Mouse (Mus musculus): ENCODE data around the gene Lyst. TPM values are rescaled to one million over a fixed set of nuclear protein-coding genes. Genes with fewer than 3 reads are reported as not detected.

The Lyst gene
- polyA plus RNA-seq, 1 experiment from 2014 or later: 4.9 TPM

DNA sequence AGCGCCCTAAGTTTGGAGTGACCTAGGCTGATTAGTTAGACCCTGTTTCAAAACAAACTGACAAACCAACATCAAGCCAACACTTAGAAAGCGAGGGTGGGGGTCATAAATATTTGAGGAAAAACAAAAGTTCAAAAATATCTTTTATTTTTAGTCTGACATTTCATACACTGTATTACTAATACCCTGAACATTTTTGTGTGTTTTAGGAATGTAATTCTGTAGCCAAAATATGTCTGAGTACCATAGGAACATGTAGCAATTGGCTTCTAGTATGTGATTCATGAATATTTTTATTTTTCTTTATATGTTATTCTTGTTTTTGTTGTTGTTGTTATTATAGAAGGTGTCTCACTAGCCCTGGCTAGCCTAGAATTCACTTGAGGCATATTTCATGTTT is 11.2 kb downstream of the Lyst start:
- Histone ChIP-seq H3K9me3 (replicated peaks) (no peaks in the 10 kb centered on the region), H3K36me3 (no peaks in the 10 kb centered on the region), H3K4me2 (no peak overlapping the region), H3K27ac (ENCODE audit: poor library complexity, severe bottlenecking) (no peak overlapping the region), H3K4me3 (no peak overlapping the region), H3K4me1 (replicated peaks) (0 out of 2 replicates have a peak, but pooled peaks cover 2% of the 10 kb centered on the region), H3K27me3 (replicated peaks) (no peaks in the 10 kb centered on the region), H3K9ac (no peak overlapping the region)
- no peak for ATAC-seq (ENCODE audit: insufficient number of reproducible peaks, low FRiP score)
- 92% methylated on average over 2 of the region's 2 CpGs for WGBS

DNA sequence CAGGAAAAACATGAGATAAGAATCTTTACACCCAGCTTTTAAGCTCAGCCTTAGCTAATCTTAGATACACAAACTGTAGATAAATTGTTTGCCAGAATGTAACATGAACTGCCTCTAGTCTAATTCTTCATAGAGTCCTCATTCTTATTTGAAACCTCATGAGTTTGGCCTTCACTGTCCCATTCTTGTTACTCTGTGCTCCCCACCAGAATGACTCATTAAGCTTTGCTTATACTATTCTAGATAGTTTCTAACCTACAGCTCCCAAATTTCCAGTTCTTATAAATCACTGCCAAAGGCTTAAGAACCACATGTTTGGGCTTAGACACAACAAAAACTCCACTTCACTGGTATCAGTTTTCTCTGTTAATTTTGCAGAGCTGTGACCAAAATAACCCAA is 16.0 kb downstream of the Lyst start:
- no peaks in the 10 kb centered on the region for H3K9me3 ChIP-seq (replicated peaks)
- H3K27me3 ChIP-seq (replicated peaks): no peaks in the 10 kb centered on the region
- H3K4me3 ChIP-seq: no peak overlapping the region
- H3K27ac ChIP-seq (ENCODE audit: poor library complexity, severe bottlenecking): no peak overlapping the region
- ATAC-seq (ENCODE audit: insufficient number of reproducible peaks, low FRiP score): no peak
- H3K9ac ChIP-seq: no peak overlapping the region
- H3K36me3 ChIP-seq: no peaks in the 10 kb centered on the region
- H3K4me1 ChIP-seq (replicated peaks): 0 out of 2 replicates have a peak, but pooled peaks cover 2% of the 10 kb centered on the region
- H3K4me2 ChIP-seq: no peak overlapping the region

DNA sequence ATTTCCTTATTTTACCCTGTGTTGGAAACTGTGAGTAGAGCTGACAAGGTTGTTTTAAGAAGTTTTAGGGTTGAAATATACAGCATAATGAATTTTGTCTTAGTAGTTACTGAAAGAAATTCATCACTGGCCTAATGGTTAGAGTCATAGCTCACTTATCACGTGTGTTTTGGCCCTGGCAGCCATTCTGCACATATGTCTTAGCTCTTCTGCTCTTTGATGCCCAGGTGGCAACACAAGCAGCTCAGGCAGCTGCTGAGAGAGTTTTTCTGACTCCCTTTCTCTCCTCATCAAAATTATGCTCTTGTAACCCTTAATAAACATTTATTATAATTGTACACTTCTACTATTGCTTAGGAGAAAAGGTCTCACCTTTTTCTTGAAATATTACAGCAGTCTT is 18.1 kb downstream of the Lyst start:
- H3K27ac ChIP-seq (ENCODE audit: poor library complexity, severe bottlenecking): no peak overlapping the region
- H3K9ac ChIP-seq: no peak overlapping the region
- WGBS: 44% methylated on average over 1 of the region's 1 CpGs
- ATAC-seq (ENCODE audit: insufficient number of reproducible peaks, low FRiP score): no peak
- no peak overlapping the region for H3K4me2 ChIP-seq
- no peak overlapping the region for H3K4me3 ChIP-seq
- no peaks in the 10 kb centered on the region for H3K9me3 ChIP-seq (replicated peaks)
- H3K4me1 ChIP-seq (replicated peaks): no peaks in the 10 kb centered on the region
- H3K27me3 ChIP-seq (replicated peaks): no peaks in the 10 kb centered on the region
- H3K36me3 ChIP-seq: no peaks in the 10 kb centered on the region

DNA sequence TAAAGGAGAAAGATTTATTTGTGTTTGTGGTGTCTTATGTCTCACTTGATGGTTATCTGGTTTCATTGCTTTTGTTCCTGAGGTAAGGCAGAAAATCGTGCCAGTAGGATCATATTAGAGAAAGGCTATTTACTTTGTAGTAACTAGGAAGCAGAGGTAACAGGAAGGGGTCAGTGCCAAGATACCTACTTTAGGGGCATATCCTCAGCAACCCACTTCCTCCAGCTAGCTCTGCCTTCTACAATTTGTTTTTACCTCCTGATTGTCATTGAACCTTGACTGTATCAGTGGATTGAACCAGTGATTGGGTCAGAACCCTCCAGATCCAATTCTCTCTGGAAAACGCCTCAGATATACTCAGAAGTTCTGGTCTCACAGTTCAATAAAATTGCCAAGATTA is 19.5 kb downstream of the Lyst start:
- WGBS: 70% methylated on average over 2 of the region's 2 CpGs

DNA sequence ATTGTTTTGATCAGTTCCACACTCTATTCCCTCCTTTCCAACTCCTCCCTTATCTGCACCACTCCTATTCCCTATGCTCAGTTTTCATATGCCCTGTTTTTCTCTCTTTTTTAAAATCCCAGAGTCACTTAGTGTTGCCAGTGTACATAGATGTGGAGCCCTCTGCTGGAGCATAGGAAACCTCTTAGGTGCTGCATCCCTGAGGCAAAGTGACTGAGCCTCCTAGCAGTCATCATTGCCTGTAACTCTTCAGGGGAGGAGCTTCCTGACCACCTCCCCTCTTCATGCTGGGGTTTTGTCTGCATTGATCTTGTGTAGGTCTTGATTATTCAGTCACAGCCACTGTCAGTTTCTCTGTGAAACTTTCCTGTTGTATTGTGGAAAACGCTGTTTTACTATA is 22.7 kb downstream of the Lyst start:
- Histone ChIP-seq H3K27me3 (replicated peaks) (no peaks in the 10 kb centered on the region), H3K4me3 (no peak overlapping the region), H3K4me1 (replicated peaks) (no peaks in the 10 kb centered on the region), H3K4me2 (no peak overlapping the region), H3K9me3 (replicated peaks) (no peaks in the 10 kb centered on the region), H3K27ac (ENCODE audit: poor library complexity, severe bottlenecking) (no peak overlapping the region), H3K9ac (no peak overlapping the region), H3K36me3 (peaks cover 8% of the 10 kb centered on the region)
- 67% methylated on average over 1 of the region's 1 CpGs for WGBS
- ATAC-seq (ENCODE audit: insufficient number of reproducible peaks, low FRiP score): no peak

More for the DNA sequence above, 19.5 kb downstream of the Lyst start:
- no peak overlapping the region for H3K4me2 ChIP-seq
- no peaks in the 10 kb centered on the region for H3K4me1 ChIP-seq (replicated peaks)
- no peak overlapping the region for H3K27ac ChIP-seq (ENCODE audit: poor library complexity, severe bottlenecking)
- H3K9ac ChIP-seq: no peak overlapping the region
- H3K27me3 ChIP-seq (replicated peaks): no peaks in the 10 kb centered on the region
- H3K36me3 ChIP-seq: no peaks in the 10 kb centered on the region
- no peak for ATAC-seq (ENCODE audit: insufficient number of reproducible peaks, low FRiP score)
- no peak overlapping the region for H3K4me3 ChIP-seq
- H3K9me3 ChIP-seq (replicated peaks): no peaks in the 10 kb centered on the region

- no peak for ATAC-seq (ENCODE audit: insufficient number of reproducible peaks, low FRiP score)
- Histone ChIP-seq H3K36me3 (peaks cover 12% of the 10 kb centered on the region), H3K9me3 (replicated peaks) (no peaks in the 10 kb centered on the region), H3K9ac (no peak overlapping the region), H3K4me3 (no peak overlapping the region), H3K27ac (ENCODE audit: poor library complexity, severe bottlenecking) (no peak overlapping the region), H3K4me2 (no peak overlapping the region), H3K4me1 (replicated peaks) (no peaks in the 10 kb centered on the region), H3K27me3 (replicated peaks) (no peaks in the 10 kb centered on the region)
- 88% methylated on average over 4 of the region's 4 CpGs for WGBS
Observed at GRCm38 (mm10) chr13:13614235-13614634, 24.0 kb downstream of the Lyst start.

DNA sequence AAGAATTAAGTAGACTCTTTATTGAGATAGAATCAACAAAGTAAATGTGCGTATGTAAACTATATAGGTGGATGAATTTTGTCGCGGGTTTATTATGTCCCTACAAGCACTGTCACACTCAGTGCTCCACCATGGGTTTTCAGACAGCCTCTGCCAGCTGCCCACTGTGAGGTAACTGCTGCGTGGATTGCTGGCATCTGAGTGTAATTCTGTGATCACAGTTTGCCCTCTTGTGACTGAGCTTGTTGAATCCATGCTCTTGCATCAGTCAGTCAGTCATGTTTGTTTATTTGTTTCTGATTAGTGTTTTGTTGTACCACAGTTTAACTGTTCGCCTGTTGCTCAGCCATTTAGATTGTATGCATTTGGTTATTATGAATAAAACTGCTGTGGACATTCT is 31.3 kb downstream of the Lyst start:
- no peaks in the 10 kb centered on the region for H3K9me3 ChIP-seq (replicated peaks)
- H3K4me2 ChIP-seq: no peak overlapping the region
- H3K27ac ChIP-seq (ENCODE audit: poor library complexity, severe bottlenecking): no peak overlapping the region
- no peak overlapping the region for H3K9ac ChIP-seq
- H3K4me3 ChIP-seq: no peak overlapping the region
- WGBS: 80% methylated on average over 5 of the region's 5 CpGs
- H3K36me3 ChIP-seq: peaks cover 12% of the 10 kb centered on the region
- H3K27me3 ChIP-seq (replicated peaks): no peaks in the 10 kb centered on the region
- no peak for ATAC-seq (ENCODE audit: insufficient number of reproducible peaks, low FRiP score)
- no peaks in the 10 kb centered on the region for H3K4me1 ChIP-seq (replicated peaks)

DNA sequence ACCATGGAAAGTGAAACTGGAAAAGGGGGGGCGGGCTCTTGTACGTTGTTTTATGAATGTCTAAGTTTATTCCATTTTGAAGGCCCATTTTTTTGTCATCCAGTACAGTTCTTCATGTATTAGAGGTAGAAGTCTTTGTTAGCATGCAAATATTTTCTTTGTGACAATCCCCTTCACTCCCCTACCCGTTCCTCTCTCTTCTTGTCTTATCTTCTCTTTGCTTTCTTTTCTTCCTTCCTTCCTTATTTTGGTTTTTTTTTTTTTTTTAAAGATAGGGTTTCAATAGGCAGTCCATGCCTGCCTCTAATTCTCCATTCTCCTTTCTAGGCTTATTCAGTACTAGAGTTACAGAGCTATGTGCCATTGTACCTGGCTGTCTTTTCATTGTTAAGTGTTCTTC is 32.4 kb downstream of the Lyst start:
- H3K36me3 ChIP-seq: peaks cover 5% of the 10 kb centered on the region; the same call in 1 of the 2 replicates
- H3K27ac ChIP-seq (ENCODE audit: poor library complexity, severe bottlenecking): no peak overlapping the region
- no peaks in the 10 kb centered on the region for H3K4me1 ChIP-seq (replicated peaks)
- H3K9me3 ChIP-seq (replicated peaks): no peaks in the 10 kb centered on the region
- no peak overlapping the region for H3K4me3 ChIP-seq
- no peak for ATAC-seq (ENCODE audit: insufficient number of reproducible peaks, low FRiP score)
- no peak overlapping the region for H3K9ac ChIP-seq
- H3K27me3 ChIP-seq (replicated peaks): no peaks in the 10 kb centered on the region
- 62% methylated on average over 3 of the region's 3 CpGs for WGBS
- H3K4me2 ChIP-seq: no peak overlapping the region

- no peaks in the 10 kb centered on the region for H3K27me3 ChIP-seq (replicated peaks)
- no peaks in the 10 kb centered on the region for H3K9me3 ChIP-seq (replicated peaks)
- no peak overlapping the region for H3K4me3 ChIP-seq
- H3K4me2 ChIP-seq: no peak overlapping the region
- ATAC-seq (ENCODE audit: insufficient number of reproducible peaks, low FRiP score): no peak
- 78% methylated on average over 1 of the region's 1 CpGs for WGBS
- H3K36me3 ChIP-seq: peaks cover 15% of the 10 kb centered on the region; the same call in 1 of the 2 replicates
- H3K4me1 ChIP-seq (replicated peaks): 0 out of 2 replicates have a peak, but pooled peaks cover 3% of the 10 kb centered on the region
- H3K27ac ChIP-seq (ENCODE audit: poor library complexity, severe bottlenecking): no peak overlapping the region
- H3K9ac ChIP-seq: no peak overlapping the region
Observed at GRCm38 (mm10) chr13:13633746-13634145, 43.5 kb downstream of the Lyst start.

GRCm38 (mm10) chr13:13634706-13635105 is 44.5 kb downstream of the Lyst start:
- no peak for ATAC-seq (ENCODE audit: insufficient number of reproducible peaks, low FRiP score)
- no peak overlapping the region for H3K9ac ChIP-seq
- no peak overlapping the region for H3K4me2 ChIP-seq
- H3K27ac ChIP-seq (ENCODE audit: poor library complexity, severe bottlenecking): no peak overlapping the region
- H3K27me3 ChIP-seq (replicated peaks): no peaks in the 10 kb centered on the region
- H3K9me3 ChIP-seq (replicated peaks): no peaks in the 10 kb centered on the region
- H3K36me3 ChIP-seq: peaks cover 15% of the 10 kb centered on the region; the same call in 1 of the 2 replicates
- 0 out of 2 replicates have a peak, but pooled peaks cover 3% of the 10 kb centered on the region for H3K4me1 ChIP-seq (replicated peaks)
- WGBS: 78% methylated on average over 7 of the region's 7 CpGs
- H3K4me3 ChIP-seq: no peak overlapping the region

DNA sequence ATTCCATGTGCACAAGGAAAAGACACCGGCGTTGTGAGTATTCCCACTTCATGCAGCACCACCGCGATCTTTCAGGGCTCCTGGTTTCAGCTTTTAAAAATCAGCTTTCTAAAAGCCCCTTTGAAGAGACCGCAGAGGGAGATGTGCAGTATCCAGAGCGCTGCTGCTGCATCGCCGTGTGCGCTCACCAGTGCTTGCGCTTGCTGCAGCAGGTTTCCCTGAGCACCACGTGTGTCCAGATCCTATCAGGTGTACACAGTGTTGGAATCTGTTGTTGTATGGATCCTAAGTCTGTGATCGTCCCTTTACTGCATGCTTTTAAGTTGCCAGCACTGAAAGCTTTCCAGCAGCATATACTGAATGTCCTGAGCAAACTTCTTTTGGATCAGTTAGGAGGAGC is 45.0 kb downstream of the Lyst start:
- Histone ChIP-seq H3K9ac (no peak overlapping the region), H3K4me3 (no peak overlapping the region), H3K27me3 (replicated peaks) (no peaks in the 10 kb centered on the region), H3K27ac (ENCODE audit: poor library complexity, severe bottlenecking) (no peak overlapping the region), H3K4me1 (replicated peaks) (0 out of 2 replicates have a peak, but pooled peaks cover 3% of the 10 kb centered on the region), H3K4me2 (no peak overlapping the region), H3K36me3 (peaks cover 15% of the 10 kb centered on the region; the same call in 1 of the 2 replicates), H3K9me3 (replicated peaks) (no peaks in the 10 kb centered on the region)
- WGBS: 78% methylated on average over 12 of the region's 12 CpGs
- no peak for ATAC-seq (ENCODE audit: insufficient number of reproducible peaks, low FRiP score)

DNA sequence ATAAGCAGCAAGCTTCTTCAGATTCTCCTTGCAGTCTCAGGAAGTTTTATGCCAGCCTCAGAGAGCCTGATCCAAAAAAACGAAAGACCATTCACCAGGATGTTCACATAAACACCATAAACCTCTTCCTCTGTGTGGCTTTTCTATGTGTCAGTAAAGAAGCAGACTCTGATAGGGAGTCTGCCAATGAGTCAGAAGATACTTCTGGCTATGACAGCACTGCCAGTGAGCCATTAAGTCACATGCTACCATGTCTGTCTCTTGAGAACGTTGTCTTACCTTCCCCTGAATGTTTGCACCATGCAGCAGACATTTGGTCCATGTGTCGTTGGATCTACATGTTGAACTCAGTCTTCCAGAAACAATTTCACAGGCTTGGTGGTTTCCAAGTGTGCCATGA is 47.4 kb downstream of the Lyst start:
- Histone ChIP-seq H3K27me3 (replicated peaks) (no peaks in the 10 kb centered on the region), H3K4me2 (no peak overlapping the region), H3K4me3 (no peak overlapping the region), H3K9ac (no peak overlapping the region), H3K27ac (ENCODE audit: poor library complexity, severe bottlenecking) (no peak overlapping the region), H3K4me1 (replicated peaks) (0 out of 2 replicates have a peak, but pooled peaks cover 3% of the 10 kb centered on the region), H3K36me3 (0 out of 2 replicates have a peak, but pooled peaks cover 15% of the 10 kb centered on the region), H3K9me3 (replicated peaks) (no peaks in the 10 kb centered on the region)
- no peak for ATAC-seq (ENCODE audit: insufficient number of reproducible peaks, low FRiP score)
- 67% methylated on average over 3 of the region's 3 CpGs for WGBS
